Mouse (Mus musculus) adrenal gland, adult 2 months (tissue): ENCODE data around the gene Prdx1. TPM values are rescaled to one million over a fixed set of nuclear protein-coding genes. Genes with fewer than 3 reads are reported as not detected.

Source experiments
- DNase-seq: peaks from one replicate; pipeline ENCODE4 v3.0.0; 2021
- polyA plus RNA-seq: library from polyadenylated mRNA; depleted of rRNA; stranded (reverse); fragments of >200 nt; gene quantifications from 2 replicates; pipeline ENCODE4 v1.2.3, GENCODE M21; 2012; rRNA removed
- total RNA-seq, 2 experiments: library from RNA; stranded (reverse); gene quantifications; 2 replicates each; pipeline ENCODE4 v1.2.3; 2021

The Prdx1 gene
- total and polyA plus RNA-seq, 3 experiments, result 21.8 to 816 (median 703) TPM

DNA sequence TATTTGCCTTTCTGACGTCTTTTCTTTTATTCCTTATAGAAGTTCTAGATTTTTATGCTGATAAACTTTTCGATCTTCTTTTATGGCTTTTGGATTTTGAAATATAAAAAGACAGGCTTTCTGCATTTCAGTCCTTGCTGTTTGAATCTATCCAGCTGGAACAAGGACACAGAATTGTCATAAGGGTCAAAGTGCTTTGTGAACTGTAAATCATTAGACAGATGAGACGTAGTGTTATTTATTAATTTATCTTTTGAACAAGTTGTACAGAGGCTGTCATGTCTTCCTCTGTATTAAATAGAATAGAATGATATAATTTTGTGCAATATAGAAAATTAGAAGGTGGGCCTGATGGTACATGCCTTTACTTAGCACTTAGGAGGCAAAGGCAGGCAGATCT, 42.1 kb downstream of the Prdx1 start:
- DNase-seq, result no peak

GRCm38 (mm10) chr4:116729532-116729931, 44.2 kb downstream of the Prdx1 start:
- no peak for DNase-seq

DNA sequence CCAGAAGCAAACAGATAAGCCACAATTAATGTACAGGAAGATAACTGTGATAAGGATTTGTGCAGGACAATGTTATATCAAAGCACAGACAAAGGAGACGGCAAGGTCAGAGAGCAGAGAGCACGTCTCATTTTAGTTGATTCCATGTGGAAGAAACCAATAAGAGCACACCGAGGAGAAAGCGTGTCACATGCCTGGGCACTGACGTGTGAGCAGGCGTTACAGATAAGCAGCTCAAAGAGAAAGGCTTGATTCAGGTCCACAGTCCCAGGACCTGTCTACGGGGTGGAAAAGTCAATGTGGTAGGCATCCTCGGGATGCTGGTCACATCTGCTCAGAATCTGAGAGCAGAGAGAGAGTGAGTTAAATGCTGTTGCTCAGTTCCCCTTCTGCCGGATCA, 45.7 kb downstream of the Prdx1 start:
- DNase-seq, result no peak

GRCm38 (mm10) chr4:116732355-116732754, 47.0 kb downstream of the Prdx1 start:
- DNase-seq, result no peak

DNA sequence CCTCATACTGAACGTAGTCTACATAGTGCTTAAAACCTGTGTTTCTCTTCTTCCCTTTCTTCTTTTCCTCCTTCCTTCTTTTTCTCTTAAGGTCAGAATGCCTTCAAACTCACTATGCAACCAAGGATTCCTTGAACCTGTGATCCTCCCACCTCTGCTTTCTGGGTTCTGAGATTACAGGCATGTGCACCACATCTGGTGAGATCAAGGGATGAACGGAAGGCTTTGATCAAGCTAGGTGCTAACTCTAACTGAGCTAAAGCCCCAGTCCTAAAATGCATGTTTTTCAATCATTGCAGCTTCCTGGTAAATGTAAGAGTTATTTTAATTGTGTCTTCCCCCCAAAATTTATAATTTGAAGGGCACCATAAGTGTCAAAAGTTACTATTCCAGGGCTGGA, 49.7 kb downstream of the Prdx1 start:
- DNase-seq, result no peak

DNA sequence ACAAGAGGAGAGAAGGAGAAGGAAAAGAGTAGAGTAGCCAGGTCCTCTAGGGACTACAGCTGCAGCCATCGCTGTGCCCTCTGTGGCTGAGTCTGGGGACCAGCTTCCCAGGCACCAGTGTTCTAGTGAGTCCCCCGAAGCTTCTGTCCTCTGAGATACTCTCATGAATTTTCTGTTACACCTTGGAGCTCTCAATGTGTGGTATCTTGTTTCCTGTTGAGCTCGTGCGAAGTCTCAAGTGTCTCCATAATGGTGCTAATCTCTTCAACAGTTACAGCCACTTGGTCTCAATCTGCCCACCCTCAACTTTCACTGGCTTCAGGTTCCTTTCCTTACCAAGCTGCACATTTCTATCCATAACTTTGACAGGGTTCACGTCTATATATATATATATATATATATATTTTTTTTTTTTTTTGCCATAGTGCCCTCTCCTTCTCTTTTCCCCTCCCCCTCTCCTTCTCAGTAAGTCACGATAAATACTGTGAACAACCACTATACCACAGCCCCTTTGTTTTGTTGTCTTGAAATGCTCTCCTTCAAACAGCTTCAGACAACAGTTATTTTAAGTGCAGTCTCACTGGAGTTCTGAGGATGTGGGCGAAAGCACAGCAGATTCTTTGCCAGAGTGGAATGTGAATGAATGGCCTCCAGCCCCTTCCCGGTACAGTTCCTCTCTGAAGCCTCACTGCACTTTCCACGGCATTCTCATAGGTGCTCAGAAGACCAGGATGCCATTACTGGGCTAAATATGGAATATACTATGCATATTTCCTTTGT, 53.8 kb downstream of the Prdx1 start:
- no peak for DNase-seq

DNA sequence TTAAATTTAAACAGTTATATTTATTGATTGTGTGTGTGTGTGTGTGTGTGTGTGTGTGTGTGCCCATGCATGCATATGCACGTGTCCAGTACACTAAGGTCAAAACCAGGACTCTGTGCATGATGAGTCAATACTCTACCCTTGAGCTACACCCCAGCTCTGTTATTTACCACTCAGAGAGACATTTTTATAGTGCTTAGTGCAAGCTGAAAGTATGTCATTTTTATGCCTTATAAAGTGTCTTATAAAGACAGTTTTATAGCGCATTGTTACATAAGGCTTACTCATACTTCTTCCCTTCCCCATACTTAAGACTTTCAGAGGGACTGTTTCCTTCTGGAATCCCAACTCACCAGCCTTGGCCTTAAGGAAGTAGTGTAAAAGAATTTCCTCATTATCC, 64.4 kb downstream of the Prdx1 start:
- DNase-seq, result peak; percentile 30

Other genes starting within 250 kb of the Prdx1 start
- gene Mast2, start 221.4 kb upstream of the Prdx1 start, total RNA-seq, result 10 to 100 TPM; 39.5 to 45.9 TPM
- gene Mast2, start 221.4 kb upstream of the Prdx1 start, polyA plus RNA-seq, result 88.7 and 94.1 TPM in 2 replicates
- 10 to 100 TPM in 1 of 2 experiments, 1 to 10 TPM in 1; 9.7 to 17.0 TPM for gene Ipp, start 178.0 kb upstream of the Prdx1 start, total RNA-seq
- gene Ipp, start 178.0 kb upstream of the Prdx1 start, polyA plus RNA-seq, result 0.48 and 0.51 TPM in 2 replicates
- gene Tmem69, start 129.6 kb upstream of the Prdx1 start, total RNA-seq, result 10 to 100 TPM; 23.5 to 24.4 TPM
- gene Tmem69, start 129.6 kb upstream of the Prdx1 start, polyA plus RNA-seq, result 2.0 and 2.1 TPM in 2 replicates
- gene Gpbp1l1, start 127.9 kb upstream of the Prdx1 start, total RNA-seq, result 100 to 1,000 TPM in 1 of 2 experiments, 10 to 100 TPM in 1; 72.0 to 101 TPM
- 16.9 and 18.6 TPM in 2 replicates for gene Gpbp1l1, start 127.9 kb upstream of the Prdx1 start, polyA plus RNA-seq
- 10 to 100 TPM; 12.8 to 13.2 TPM for gene Ccdc17, start 88.9 kb upstream of the Prdx1 start, total RNA-seq
- gene Ccdc17, start 88.9 kb upstream of the Prdx1 start, polyA plus RNA-seq, result 9.1 and 9.8 TPM in 2 replicates
- gene Nasp, start 57.6 kb upstream of the Prdx1 start, total RNA-seq, result 10 to 100 TPM; 22.3 to 23.0 TPM
- gene Nasp, start 57.6 kb upstream of the Prdx1 start, polyA plus RNA-seq, result 1.3 and 1.9 TPM in 2 replicates
- gene Akr1a1, start 33.9 kb upstream of the Prdx1 start, total RNA-seq, result 1,000 to 10,000 TPM in 1 of 2 experiments, 100 to 1,000 TPM in 1; 867 to 1,182 TPM
- gene Akr1a1, start 33.9 kb upstream of the Prdx1 start, polyA plus RNA-seq, result 733 and 783 TPM in 2 replicates
- 10 to 100 TPM; 36.1 to 43.5 TPM for gene Mmachc, start 22.9 kb downstream of the Prdx1 start, total RNA-seq
- 12.2 and 16.5 TPM in 2 replicates for gene Mmachc, start 22.9 kb downstream of the Prdx1 start, polyA plus RNA-seq
- gene Ccdc163, start 23.0 kb downstream of the Prdx1 start, total RNA-seq, result 10 to 100 TPM; 19.0 to 20.3 TPM
- 20.8 and 21.7 TPM in 2 replicates for gene Ccdc163, start 23.0 kb downstream of the Prdx1 start, polyA plus RNA-seq
- 1 to 10 TPM; 3.4 to 5.4 TPM for gene Tesk2, start 35.4 kb downstream of the Prdx1 start, total RNA-seq
- gene Tesk2, start 35.4 kb downstream of the Prdx1 start, polyA plus RNA-seq, result 2.4 and 2.5 TPM in 2 replicates
- gene Toe1, start 122.1 kb downstream of the Prdx1 start, total RNA-seq, result 10 to 100 TPM; 13.1 to 16.1 TPM
- 14.2 and 14.3 TPM in 2 replicates for gene Toe1, start 122.1 kb downstream of the Prdx1 start, polyA plus RNA-seq
- 1 to 10 TPM; 3.0 to 7.8 TPM for gene Mutyh, start 122.2 kb downstream of the Prdx1 start, total RNA-seq
- gene Mutyh, start 122.2 kb downstream of the Prdx1 start, polyA plus RNA-seq, result 17.5 and 19.6 TPM in 2 replicates
- gene Hpdl, start 136.2 kb downstream of the Prdx1 start, total RNA-seq, result 1 to 10 TPM; 2.4 to 4.2 TPM
- gene Hpdl, start 136.2 kb downstream of the Prdx1 start, polyA plus RNA-seq, result 7.7 and 8.9 TPM in 2 replicates
- gene Zswim5, start 191.8 kb downstream of the Prdx1 start, total RNA-seq, result 1 to 10 TPM; 3.6 to 4.7 TPM
- gene Zswim5, start 191.8 kb downstream of the Prdx1 start, polyA plus RNA-seq, result 1.8 and 2.4 TPM in 2 replicates